In genomic region chr14:115410881-115411280, GRCm38 (mm10) we compare ENCODE assay signal across 26 mouse cellular contexts.
A peak's percentile ranks its signal among the peaks of the same experiment; 100 is the strongest.
DNase-seq lines count a peak whose midpoint lies in the region; ATAC-seq lines count a peak whose summit lies in the region.
"Had no signal": no experiment of that assay in that cellular context is flagged by ENCODE, and none has a peak within 500 bp of the region (broad histone marks: within the 10 kb centered on the region; RNA-seq: fewer than 3 reads in every experiment).

No protein-coding gene starts in this region.

- no peaks in the 10 kb centered on the region for H3K36me3 ChIP-seq in limb, embryonic 10.5 days
- no peaks in the 10 kb centered on the region for H3K36me3 ChIP-seq in forebrain, embryonic 15.5 days
- H3K36me3 ChIP-seq: forebrain, embryonic 10.5 days; heart, embryonic 12.5 days; heart, embryonic 15.5 days; hindbrain, embryonic 10.5 days; hindbrain, embryonic 13.5 days had no signal

- no peaks in the 10 kb centered on the region for H3K9me3 ChIP-seq in limb, embryonic 10.5 days (replicated peaks)
- no peaks in the 10 kb centered on the region for H3K9me3 ChIP-seq in forebrain, embryonic 15.5 days
- H3K9me3 ChIP-seq: forebrain, embryonic 10.5 days; forebrain, embryonic 13.5 days; heart, embryonic 12.5 days; heart, embryonic 15.5 days; hindbrain, embryonic 10.5 days; hindbrain, embryonic 13.5 days had no signal

- no peak overlapping the region for H3K4me2 ChIP-seq in forebrain, embryonic 15.5 days (replicated peaks)
- H3K4me2 ChIP-seq: forebrain, embryonic 13.5 days; heart, embryonic 12.5 days; heart, embryonic 15.5 days; hindbrain, embryonic 13.5 days had no signal

- H3K9ac ChIP-seq in forebrain, embryonic 15.5 days (replicated peaks), result no peak overlapping the region
- H3K9ac ChIP-seq: forebrain, embryonic 13.5 days; forebrain, postnatal 0 days; heart, embryonic 12.5 days; heart, embryonic 15.5 days; hindbrain, embryonic 13.5 days had no signal

- DNase-seq in kidney, adult 18-20 months, result peak; percentile 28
- no peak for DNase-seq in kidney, postnatal 10 days
- peak; percentile 79 for DNase-seq in kidney, adult 9 months
- peak; percentile 32 for DNase-seq in kidney, postnatal 14 days
- no peak for DNase-seq in limb, embryonic 10.5 days (ENCODE audit: low spot score)
- no peak for DNase-seq in cerebellum, postnatal 25 days
- DNase-seq: adrenal gland, adult 2 months; adrenal gland, postnatal 14 days; B cell, adult 2 months; cerebellum, adult 11 months; cerebellum, adult 8-10 months; cerebellum, postnatal 10 days; forebrain, postnatal 0 days; gastrocnemius, adult 2 months; gastrocnemius, postnatal 14 days; heart, adult 11 months; heart, postnatal 10 days; heart, postnatal 36 days had no signal

- ATAC-seq in forebrain, embryonic 15.5 days (replicated peaks), result no peak
- ATAC-seq: forebrain, embryonic 13.5 days; forebrain, postnatal 0 days; hindbrain, embryonic 16.5 days had no signal

- H3K4me3 ChIP-seq in limb, embryonic 10.5 days, result no peak overlapping the region
- H3K4me3 ChIP-seq in forebrain, embryonic 15.5 days, result no peak overlapping the region
- H3K4me3 ChIP-seq: forebrain, embryonic 10.5 days; forebrain, embryonic 13.5 days; gastrocnemius, adult 2 months; heart, embryonic 12.5 days; heart, embryonic 15.5 days; hindbrain, embryonic 10.5 days; hindbrain, embryonic 13.5 days had no signal

- H3K27ac ChIP-seq in limb, embryonic 10.5 days, result peak overlapping the region; percentile 66
- H3K27ac ChIP-seq in forebrain, embryonic 15.5 days (replicated peaks), result no peak overlapping the region
- H3K27ac ChIP-seq: forebrain, embryonic 10.5 days; forebrain, embryonic 13.5 days; gastrocnemius, adult 2 months; heart, embryonic 15.5 days; hindbrain, embryonic 10.5 days; hindbrain, embryonic 13.5 days had no signal

- H3K4me1 ChIP-seq in limb, embryonic 10.5 days, result peaks cover 88% of the 10 kb centered on the region
- H3K4me1 ChIP-seq in forebrain, embryonic 15.5 days, result no peaks in the 10 kb centered on the region
- H3K4me1 ChIP-seq: heart, embryonic 12.5 days; heart, embryonic 15.5 days had no signal

- H3K27me3 ChIP-seq in limb, embryonic 10.5 days (ENCODE audit: low read depth, poor library complexity, severe bottlenecking), result no peaks in the 10 kb centered on the region
- H3K27me3 ChIP-seq in forebrain, embryonic 15.5 days, result no peaks in the 10 kb centered on the region
- H3K27me3 ChIP-seq: forebrain, embryonic 13.5 days; heart, embryonic 12.5 days; heart, embryonic 15.5 days; hindbrain, embryonic 13.5 days had no signal

- WGBS in limb, embryonic 10.5 days, result 90% methylated on average over 1 of the region's 1 CpGs
- 92% methylated on average over 1 of the region's 1 CpGs for WGBS in forebrain, embryonic 15.5 days

Comparison
In these comparisons a context has a peak if more than half of its experiments do, and no peak if none do; other contexts are left out.
1. DNase-seq: peak in kidney, adult 18-20 months (single experiment), kidney, adult 9 months (single experiment) and kidney, postnatal 14 days (single experiment); none in kidney, postnatal 10 days (single experiment), limb, embryonic 10.5 days (single experiment) and cerebellum, postnatal 25 days (0 of 2).